Mouse (Mus musculus) adrenal gland, postnatal 4 days (tissue): Measurements from ENCODE around the gene Ddx27. TPM values are rescaled to one million over a fixed set of nuclear protein-coding genes. Genes with fewer than 3 reads are reported as not detected.

ENCODE experiments used
- DNase-seq, 2 experiments: peaks; one replicate each; pipeline ENCODE4 v3.0.0; 2021 to 2022; ENCODE audit warnings: low spot score in 2 of 2, mixed read lengths in 2 of 2
- total RNA-seq, 2 experiments: library from RNA; stranded (reverse); gene quantifications; 2 replicates each; pipeline ENCODE4 v1.2.3; 2021

The Ddx27 gene
- total RNA-seq, 2 experiments from 2014 or later = 44.3 to 50.5 TPM

DNA sequence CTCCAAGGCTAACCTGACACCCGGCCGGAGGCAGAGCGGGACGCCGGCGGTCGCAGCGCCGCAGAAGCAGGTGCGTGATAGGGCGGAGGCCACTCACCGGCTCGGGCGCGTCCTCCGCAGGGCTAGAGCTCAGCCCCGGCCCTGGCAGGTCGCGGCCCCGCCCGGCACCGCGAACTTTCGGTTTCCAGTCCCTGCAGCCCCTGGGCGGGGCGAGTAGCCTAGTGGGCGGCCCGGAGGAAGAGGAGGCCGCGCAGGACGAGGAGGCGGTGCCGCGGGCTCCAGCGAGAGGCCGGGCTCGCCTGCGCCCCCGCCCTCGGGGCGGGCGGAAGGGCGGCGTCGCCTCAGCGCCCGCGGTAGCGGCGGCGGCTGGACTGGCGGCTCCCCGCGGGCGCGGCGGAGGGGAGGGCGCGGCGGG lies 47.5 kb downstream of the Ddx27 start:
- DNase-seq = peak; percentile 81 to 87

DNA sequence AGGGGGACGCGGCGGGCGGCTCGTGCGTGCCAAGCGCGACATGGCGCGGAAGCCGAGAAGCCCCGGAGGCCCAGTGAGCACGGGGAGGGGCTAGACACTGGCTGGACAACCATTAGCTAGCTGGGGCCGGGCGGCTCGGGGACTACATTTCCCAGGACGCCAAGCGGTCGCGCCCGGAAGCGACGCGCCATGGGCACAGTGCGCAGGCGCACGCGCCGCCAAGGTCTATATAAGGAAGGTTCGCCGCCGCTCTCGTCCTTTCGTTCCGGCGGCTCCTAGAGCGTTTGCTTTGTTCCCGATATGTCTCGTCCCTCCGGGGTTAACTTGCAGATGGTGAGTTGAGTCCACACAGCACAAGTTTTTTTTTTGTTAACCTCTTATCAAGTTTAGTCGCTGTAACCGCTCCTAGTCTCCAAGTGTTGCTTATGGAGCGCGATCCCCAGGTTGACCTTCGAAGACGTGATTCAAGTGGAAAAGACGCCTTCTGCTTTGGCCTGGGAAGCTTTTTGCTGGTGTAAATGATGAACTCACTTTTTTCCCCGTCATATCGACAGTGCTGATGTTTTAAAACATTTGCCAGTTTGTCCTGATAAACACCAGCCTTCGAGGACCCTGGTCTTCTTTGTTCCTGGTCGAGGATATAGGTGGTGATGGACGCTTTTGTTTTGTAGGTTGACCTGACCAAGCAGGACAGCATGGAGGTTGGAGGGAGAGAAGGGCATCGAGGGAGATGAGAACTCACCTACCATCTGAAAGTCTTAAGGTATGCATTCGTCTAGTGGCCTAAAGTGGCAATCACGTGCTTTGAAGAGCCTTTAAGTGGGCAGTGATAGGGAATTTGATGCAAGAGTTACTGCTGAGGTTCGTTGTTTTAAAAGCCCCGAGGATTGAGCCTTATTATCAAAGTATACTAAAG lies 48.2 kb downstream of the Ddx27 start, which contains the start of gene Znfx1:
Gene Znfx1 (minus strand): TSS at position 51 of the 916 bp plus-strand sequence.
- peak; percentile 95 to 98 for DNase-seq

DNA sequence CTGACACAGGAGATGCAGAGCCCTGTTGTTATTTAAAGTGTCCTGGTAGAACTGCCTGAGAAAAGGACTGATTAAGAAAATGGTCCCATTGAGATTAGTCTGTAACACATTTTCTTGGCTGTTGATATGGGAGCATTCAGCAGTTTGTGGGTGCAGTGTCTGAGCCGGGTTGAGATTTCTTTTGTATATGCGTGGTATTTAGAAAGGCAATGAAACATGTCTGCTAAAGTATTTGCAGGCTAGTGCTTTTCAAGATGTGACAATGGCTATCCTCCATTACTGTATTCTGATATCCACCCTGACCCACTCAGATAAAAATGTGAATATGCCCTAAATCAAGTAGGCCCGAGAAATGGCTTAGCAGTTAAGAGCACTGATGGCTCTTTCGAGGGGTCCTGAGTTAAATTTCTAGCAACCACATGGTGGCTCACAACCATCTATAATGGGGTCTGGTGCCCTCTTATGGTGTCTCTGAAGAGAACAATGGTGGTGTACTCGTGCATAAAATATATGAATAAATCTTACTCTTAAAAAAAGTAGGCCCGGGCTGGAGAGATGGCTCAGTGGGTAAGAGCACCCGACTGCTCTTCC lies 49.0 kb downstream of the Ddx27 start:
- DNase-seq = no peak

DNA sequence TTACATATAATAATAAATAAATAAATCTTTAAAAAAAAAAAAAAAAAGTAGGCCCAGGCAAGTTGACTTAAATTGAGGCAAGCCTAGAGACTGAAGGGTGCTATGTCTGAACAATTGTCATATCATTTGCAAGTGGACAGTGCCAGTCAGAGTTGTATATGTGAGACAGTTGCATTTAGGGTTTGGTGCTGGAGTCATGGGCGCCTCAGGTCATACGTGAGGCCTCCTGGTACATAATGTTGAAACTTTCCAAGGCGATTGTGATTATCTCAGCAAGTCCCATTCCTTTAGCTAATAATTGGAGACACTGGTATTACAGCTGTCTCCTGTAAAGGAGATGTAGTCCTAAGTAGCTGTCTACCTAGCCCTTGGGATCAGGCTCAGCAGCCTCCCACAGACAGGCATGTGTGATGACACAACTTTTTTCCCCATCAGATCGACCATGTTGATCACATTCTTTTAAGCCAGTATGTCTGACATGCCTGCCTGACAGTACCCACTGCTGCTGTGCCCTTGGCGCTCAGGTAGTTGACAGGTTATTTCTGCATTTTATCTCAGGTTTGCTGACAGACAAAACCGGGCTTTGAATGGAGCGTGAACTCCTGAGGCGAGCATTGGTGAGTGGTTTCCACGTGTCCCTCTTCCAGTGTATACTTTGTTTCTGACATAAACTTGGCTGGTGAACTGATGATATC lies 49.8 kb downstream of the Ddx27 start:
- no peak for DNase-seq

DNA sequence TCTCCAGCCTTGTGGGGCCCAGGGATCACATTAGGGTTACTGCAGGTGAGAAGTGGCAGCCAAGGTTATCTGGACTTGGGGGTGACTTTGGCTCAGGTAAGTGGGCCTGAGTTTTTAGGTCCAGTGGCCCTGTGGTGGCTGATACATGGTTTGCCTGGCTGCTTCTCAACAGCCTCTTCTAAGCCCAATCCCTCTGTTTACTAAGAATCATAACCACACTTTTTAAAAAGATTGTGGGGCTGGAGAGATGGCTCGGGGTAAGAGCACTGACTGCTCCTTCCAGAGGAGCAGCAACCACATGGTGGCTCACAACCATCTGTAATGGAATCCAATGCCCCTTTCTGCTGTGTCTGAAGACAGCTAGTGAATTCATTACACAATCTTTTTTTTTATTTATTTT lies 51.0 kb downstream of the Ddx27 start:
- no peak for DNase-seq

DNA sequence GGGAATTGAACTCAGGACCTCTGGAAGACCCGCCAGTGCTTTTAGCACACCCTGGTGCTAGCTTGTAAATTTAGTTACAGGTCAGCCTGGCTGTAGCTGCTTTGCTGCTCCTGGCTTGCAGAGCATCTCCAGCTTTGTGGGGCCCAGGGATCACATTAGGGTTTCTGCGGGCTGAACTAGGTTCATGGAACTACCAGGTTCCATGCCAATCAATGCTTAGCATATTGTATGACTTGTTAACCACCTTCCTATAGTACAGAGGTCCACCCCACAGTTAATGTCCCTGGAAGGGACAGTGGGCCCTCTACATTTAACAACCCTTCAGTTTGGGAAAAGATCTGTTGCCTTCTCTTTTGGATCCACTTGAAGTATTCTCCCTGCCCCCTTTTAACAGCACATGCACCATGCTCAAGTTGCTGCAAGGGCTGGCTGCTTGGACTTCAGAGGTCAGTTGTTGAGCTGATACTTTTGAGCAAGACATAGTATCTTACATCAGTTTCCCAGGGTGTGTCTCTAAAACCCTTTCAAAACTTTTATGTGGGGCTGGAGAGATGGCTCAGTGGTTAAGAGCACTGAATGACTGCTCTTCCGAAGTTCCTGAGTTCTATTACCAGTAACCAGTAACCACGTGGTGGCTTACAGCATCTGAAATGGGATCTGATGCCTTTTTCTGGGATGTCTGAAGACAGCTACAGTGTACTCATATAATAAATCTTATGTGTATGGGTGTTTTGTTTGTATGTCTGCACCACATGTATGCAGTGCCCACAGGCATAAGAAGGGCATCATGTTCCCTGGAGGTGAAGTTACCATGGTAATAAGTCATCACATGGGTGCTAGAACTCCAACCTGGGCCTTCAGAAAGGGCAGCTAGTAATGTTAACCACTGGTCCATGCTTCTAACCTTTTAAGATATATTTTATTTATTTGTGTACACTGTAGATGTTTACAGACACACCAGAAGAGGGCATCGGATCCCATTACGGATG lies 51.8 kb downstream of the Ddx27 start:
- no peak for DNase-seq

DNA sequence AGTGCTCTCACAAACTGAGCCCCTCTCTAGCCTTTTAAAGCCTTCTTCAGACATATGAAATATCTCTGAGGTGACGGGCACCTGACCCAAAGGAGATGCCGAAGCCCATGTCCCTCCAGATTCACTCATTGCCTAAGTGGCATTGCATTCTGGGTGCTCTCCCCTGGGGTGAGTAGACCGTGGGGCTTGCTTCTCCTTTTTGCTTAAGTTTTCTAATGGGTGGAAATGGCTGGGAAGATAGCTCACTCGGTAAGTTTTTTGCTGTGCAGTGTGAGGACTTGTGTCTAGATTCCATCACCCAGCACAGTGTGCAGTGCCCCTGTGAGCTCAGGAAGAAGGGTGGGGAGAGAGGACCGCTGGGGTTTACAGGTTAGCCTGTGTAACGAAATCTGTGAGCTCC lies 52.6 kb downstream of the Ddx27 start:
- DNase-seq = no peak

DNA sequence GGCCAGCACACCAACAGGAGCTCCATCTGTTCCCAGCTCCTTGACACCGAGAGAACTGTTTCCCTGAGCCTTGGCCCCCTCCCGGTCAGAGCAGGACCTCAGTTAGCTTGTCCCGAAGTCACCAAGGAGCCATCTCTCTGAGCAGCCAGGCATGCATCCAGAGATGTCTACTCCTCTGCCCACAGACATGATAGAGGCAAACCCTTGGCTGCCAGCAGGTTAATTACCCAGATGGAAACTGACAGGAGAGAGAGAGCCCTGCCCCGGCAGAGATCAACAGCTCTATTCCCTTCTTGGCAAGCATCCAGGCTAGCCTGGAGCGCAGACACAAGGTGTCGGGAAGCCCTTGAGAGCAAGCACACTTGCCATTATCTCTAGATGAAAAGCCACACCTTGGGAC lies 55.3 kb downstream of the Ddx27 start:
- DNase-seq = no peak

DNA sequence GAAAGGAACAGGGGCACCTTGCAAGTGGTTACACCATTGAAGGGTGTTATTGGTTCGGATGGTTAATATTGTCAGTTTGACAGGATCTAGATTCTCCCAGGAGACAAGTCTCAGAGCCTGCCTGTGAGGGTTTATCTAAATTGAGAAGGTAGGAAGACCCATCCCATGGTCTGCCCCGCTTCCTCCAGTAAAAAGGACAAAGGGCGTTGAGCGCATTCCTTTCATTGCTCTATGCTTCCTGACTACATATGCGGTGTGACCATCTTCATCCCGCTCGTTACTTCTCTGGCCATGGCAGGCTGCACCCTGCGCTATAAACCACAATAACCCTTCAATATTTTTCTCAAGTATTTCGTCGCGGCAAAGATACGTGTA lies 56.3 kb downstream of the Ddx27 start:
- DNase-seq = no peak

DNA sequence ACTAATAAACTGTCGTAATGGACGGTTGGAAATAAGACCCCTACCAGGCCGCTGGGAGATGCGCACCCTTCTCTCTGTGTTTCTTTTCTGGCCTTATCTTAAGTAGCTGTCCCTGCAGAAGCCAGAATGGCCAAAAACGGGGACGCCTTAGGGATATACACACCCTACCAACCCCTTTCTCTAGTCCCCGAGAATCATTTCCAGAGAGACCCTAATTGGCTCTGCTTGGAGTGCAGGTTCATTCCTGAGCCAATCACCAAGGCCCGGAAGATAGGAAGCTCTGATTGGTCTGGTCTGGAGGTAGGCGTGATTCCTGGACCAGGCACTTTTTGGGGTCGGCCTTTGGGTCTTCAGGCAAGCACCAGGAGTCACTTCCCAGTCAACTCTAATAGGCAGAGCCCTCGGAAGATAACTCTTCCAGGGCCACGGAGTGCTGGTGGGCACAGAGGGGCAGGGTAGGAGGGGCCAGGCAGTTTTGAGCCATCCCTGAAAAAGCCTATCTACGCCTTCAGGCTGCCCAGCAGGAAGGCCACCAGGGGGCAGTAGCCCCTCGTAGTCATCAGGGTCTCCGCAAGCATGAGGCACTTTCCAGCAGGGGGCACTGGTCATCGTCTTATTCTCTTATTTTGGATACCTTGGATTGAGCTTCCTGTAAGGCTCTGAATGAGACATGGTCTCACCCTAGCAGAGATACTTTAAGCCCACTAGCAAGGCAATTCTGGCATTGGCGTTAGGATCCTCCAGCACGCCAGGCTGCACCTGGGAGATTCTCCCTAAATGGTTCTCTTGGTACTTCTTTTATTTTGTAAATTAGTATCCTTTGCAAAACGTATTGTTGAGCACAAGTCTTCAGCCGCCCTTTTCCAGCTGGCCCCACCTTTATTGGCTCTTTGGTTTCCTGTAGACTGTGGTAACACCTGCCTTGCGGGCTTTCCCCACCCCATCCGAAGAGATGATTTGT lies 56.9 kb downstream of the Ddx27 start:
- peak; percentile 92 to 95 for DNase-seq

DNA sequence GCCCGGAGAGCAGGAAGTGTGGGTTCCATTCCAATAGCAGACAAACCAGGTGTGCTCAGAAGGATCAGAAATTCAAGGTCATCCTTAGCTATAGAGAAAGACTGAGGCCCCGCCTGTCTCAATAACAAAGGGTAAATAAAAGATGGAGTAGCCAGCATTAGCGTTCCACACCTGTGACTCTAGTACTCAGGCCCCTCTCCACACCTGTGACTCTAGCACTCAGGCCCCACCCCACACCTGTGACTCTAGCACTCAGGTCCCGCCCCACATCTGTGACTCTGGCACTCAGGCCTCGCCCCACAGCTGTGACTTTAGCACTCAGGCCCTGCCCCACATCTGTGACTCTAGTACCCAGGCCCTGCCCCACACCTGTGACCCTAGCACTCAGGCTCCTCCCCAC lies 59.6 kb downstream of the Ddx27 start:
- no peak for DNase-seq

DNA sequence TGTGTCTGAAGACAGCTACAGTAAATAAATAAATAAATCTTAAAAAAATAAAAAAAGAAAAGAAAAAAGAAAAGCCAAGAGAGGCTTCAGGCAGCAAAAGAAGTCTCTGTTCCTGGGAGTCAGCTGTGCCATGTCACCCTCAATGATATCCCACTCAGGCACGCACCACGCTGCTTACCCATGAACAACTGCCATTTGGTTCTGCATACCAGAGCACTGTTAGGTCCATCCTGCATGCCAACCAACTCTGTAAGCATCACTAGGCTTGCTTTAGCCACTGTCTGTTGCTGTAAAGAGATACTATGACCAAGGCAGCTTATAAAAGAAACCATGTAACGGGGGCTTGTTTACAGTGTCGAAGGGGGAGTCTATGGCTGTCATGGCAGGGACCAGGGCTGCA lies 61.4 kb downstream of the Ddx27 start:
- DNase-seq = no peak

DNA sequence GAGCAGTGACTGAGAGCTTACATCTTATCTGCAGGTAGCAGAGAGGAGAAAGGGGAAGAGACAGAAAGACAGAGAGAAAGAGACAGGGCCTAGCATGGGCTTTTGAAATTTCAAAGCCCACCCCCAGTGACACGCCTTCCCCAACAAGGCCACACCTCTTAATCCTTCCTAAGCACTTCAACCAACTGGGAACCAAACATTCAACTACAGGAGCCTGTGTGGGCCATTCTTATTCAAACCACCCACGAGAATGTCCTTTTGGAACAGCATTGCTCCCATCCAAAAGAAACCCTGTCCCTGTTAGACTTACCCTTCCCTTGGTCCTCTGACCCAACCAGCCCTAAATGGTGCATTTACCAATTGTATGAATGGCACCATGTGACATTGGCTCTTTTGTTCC lies 61.8 kb downstream of the Ddx27 start:
- no peak for DNase-seq

DNA sequence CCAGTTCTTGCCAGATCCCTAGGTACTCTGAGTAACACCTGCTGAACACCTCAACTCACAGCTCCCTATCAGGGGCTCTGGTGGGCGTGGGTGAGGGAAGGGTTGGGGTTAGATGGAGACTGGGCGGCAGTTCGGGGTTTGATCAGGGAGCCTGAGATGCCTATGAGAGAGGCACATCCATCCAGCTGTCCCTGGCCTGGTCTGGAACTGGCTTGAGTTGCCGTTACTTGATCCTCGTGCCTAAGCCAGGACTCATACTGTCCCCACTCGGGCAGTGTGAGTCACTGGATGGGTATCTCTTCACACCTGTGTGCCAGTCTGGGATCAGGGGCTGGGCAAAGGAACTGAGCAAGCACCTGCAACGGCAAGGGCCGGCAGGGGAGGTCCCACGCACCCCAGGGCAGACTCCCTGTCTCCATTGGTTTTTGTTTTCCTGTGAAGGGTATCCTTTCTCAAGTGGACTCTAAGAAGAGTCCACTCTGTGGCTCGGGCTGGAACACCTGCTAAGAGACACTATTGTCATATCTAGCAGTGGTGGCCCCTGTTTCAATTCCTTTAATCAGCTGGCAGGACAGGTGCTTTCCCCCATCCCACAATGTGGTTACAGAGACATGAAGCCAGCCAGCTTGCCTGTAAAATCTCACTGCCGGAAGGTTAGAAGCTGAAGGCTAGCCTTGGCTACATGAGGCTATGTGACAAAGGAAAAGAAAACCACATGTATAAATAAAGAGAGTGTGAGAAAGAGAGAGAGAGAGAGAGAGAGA lies 62.4 kb downstream of the Ddx27 start:
- DNase-seq = no peak

DNA sequence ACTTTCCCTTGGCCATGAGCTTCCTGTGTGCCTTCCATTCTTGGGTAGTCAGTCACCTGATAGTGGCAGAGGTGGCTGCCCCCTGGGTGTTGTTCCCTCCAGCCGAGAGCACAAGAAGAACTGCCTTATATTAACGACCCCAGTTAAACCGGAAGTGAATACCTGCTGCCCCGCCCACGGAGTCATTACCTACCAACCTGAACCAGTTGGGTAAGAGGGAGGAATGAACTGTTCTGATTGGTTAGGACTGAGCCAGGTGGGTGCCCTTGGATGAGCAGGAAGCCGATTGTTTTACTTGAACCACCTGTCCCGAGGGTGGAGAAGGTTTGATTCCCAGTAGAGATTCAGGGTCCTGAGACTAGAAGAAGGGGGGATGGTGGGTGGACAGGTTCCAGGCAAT lies 63.5 kb downstream of the Ddx27 start:
- DNase-seq = no peak

DNA sequence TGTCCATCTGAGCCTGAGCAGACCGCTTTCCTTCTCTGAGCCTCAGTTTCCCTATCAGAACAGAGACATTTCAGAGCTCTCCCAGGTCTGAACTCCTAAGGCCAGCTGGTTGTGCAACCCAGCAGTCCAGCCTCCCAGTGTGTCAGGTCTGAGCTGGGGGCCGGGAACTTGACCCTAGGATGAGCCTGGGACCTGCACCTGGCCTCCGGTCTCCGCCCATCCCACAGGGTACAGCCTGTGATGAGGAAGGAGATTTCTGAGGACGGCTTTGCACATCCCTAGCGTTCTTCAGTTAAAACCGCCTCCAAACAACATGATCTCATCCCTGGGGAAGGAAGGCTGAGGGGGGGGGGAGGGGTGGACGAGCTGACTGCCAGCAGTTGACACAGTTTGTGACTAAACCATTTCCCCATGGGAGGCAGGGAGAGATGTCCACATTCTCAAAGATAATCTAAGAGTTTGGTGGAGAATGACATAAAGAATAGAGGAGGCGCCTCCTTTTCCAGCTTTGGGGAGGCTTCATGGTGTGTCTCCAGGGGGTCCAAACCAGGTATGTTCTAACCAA lies 64.0 kb downstream of the Ddx27 start:
- no peak for DNase-seq

DNA sequence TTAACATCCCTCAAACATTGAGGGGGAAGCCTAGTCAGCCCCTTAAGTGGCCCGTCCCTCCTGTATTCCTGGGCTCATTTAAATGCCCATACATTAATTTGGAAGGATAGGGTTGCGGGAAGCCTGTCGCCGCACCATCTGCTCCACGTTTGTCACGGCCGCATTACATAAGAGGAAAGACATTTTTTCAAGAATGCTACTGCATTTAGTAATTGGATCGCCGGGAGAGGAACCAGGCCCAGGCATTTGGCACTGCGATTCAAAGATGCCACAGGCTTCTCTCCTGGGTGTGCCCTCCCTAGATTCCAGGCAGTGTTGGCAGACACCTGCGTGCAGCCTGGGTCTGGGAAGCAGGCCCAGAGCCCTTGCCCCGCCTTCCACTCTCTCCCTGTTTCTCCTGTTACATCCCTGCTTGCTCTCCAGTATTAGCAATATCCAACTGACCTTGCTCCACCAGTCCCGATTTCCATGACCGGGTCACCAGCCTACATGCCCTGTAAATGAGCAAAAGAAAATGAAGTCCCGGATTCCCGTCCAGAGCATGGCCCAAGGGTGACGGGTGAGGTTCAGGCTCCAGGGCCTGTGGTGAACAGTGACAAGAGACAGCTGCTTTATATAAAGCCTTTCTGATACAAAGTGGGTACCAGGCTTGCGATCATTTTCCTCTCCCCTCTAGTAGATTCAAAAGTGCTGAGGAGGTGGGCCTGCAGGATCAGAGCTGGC lies 64.7 kb downstream of the Ddx27 start:
- no peak for DNase-seq

DNA sequence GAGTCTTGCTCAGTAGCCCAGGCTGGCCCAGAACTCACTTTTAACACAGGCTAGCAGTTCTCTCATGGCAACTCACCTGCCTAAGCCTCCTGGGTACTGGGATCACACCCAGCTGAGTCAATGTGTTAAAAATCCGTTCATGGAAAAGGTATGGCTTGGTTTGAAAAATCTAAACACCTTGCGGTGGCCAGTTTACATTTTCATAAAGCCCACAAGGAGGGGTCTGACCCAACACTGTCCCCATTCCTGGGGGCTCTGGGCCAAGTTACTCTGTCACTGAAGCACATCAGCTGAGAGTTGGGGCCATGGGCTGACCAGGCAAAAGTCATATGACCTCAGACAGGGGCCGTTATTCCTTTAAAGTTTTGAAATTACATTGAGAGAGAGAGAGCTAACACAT lies 65.4 kb downstream of the Ddx27 start:
- no peak for DNase-seq
